Mouse (Mus musculus): ENCODE measurements around the gene Mtrf1l.

The Mtrf1l gene

DNA sequence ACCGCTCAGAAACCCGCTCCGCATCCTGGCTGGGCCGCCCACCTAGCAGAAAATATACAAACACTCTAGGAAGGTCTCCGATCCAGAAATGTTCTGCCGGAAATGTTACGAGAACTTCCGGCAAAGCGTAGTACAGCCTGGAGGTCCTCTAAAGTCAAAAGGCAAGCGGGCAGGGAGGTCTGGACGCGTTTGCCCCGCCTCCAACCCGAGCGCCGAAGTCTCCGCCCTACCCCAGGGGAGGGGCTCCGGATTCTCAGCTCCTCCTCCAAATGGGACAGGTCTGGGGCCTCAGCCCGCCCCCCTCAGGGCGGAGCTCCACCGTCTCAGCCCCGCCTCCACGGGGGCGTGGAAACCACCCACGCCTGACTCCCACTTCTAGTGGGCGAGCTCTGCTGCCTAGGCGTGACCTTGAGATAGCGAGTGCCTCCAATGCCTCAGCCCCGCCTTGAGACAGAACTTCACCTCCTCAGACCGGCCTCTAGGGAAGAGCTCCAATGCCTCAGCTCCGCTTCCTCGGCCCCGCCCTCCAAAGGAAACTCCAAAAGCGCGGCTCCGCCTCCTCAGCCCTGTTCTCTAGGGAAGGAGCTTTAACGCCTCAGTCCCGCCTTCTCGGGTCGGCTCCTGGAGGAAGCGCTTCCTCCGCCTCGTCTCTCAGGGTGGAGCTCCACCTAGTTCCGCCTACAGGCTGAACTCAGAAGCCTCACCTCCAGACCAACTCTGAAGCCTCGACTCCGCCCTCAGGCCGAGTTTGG lies at the start of gene Mtrf1l:
Gene Mtrf1l, minus strand, starts transcription at position 171 of the 752 bp plus-strand sequence.
- in situ Hi-C loops (cut with MseI, MboI) = no loop called here

DNA sequence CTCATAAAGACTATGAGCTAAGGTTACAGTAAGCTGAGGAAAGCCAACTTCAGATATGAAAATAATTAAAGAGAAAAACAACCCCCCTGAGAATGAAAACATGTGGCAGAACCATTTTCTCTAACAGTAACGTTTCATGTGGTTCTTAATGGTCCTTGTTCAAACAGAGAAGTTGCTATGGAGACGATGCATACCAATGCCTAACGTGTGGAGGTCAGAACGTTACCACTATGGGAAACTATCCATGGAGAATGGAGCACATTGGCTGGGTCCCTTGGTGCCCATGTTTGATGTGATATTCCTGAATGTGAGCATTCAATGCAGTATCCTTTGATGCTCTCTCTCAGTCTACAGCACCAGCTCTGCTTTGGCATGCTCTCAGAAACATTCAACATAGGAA lies 47.4 kb upstream of the Mtrf1l start:
- in situ Hi-C loops (cut with MseI, MboI) = no loop called here

DNA sequence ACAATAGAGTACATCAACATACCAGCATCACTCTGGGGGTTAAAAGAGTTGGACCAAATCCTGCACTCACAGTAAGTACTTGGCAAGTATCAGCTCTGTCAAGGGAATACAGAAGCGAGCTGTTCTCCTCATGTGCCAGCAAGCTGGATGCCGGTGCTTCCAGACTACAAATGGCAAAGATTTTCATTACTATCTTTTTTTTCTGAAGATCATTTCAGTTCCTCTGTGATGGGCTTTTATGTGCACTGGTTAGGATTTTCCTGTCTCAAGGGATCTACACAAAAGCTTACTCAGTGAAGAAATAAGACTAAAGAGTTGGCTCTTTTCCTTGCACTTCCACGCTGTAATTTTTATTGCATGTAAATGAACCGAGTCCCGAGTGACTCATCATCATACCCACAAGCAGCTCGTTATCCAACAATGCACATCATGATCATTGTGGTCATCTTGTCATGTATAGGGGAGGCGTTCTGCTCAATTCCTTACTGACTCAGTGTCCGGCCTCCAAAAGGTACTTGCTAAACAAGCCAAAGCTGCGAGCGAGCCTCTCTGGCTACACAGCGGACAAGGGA lies 44.4 kb upstream of the Mtrf1l start:
- in situ Hi-C loops (cut with MseI, MboI) = no loop called here

DNA sequence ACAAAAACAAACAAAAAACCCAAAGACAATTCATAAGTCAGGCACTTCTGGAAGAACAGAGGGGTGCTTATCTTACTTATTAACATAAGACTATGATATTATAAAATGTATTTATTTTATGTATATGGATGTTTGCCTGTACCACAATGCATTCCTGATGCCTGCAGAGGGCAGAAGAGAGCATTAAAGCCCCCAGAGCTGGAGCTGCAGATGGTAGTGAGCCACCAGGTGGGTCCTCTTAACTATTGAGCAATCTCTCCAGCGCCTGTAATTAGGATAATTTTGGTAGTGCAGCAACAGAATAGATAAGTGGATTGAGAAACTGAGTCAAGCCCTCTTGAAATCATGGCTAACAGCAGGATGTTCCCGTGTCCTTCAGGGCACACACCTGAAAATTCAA lies 42.3 kb upstream of the Mtrf1l start:
- in situ Hi-C loops (cut with MseI, MboI) = no loop called here

DNA sequence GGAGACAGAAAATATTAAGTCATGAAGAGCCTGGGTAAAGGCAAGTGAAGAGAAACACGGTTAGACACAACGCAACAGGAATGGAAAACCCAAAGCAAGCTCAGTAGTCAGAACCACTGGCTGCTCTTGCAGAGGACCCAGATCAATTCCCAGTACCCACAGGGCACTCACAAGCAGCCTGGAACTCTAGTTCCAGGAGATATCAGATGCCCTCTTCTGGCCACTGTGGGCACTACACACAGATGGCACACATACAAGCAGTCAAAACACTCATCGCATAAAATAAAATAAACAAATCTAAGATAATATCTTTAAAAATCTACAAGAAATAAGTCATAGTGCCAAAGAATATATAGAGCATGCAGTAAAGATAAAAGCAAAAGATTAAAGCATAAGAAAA lies 39.0 kb upstream of the Mtrf1l start:
- in situ Hi-C loops (cut with MseI, MboI) = no loop called here

DNA sequence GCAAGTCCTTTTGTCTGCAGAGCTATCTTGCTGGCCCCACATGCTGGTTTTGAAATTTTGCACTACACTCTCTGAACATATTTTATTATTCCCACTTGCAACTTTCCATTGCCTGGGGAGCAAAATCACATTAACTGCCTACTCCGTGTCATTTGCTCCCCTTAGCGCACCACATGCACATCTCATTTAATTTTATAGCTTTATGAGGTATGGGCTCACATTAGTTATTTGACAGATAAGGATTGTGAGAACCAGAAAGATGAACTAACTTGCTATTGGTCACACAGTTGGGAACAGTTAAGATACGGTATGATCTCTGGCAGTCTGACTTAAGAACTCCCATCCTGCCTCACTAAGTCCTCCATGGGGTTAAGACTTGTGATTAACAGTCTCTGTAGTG lies 37.1 kb upstream of the Mtrf1l start:
- in situ Hi-C loops (cut with MseI, MboI) = no loop called here

DNA sequence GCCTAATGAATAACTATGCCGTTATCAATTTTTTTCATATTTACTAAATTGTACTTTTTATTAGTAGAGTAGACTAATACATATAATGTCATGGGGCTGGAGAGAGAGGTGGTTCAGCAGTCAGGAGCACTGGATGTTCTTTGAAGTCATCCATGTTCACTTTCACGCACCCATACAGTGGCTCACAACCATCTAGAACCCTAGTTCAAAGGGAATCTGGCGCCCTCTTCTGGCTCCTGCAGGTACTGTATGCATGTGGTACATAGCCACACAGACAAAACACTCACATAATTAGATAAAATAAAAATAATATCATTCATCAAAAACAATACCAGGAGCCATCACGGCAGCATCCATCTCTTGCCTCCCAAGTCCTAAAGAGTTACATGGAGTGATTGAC lies 36.0 kb upstream of the Mtrf1l start:
- in situ Hi-C loops (cut with MseI, MboI) = no loop called here

DNA sequence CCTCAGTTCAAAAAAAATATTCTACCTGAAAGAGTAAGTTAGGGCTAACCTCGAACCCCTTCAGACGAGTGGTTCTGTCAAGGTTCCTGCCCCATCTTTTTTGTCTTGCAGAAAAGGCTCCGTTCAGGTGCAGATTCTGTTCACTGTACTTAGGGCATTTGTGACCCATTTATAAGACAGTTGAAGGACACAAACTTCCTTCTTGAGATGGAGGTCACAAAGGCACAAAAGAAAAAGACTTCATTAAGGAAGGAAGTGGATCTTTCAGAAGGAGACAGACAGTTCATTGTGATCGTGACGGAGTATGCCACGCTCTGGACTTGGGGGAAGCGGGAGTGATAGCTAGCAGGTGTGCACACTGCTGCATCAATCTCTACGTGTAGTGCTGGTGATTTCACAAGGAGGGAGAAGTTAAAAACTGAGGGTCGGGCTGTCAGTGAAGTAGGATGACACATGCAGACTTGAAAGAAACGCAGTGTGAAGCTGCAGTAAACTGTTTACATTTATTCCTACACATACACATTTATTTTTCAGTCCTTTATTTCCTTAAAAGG lies 34.4 kb upstream of the Mtrf1l start:
- in situ Hi-C loops (cut with MseI, MboI) = no loop called here

DNA sequence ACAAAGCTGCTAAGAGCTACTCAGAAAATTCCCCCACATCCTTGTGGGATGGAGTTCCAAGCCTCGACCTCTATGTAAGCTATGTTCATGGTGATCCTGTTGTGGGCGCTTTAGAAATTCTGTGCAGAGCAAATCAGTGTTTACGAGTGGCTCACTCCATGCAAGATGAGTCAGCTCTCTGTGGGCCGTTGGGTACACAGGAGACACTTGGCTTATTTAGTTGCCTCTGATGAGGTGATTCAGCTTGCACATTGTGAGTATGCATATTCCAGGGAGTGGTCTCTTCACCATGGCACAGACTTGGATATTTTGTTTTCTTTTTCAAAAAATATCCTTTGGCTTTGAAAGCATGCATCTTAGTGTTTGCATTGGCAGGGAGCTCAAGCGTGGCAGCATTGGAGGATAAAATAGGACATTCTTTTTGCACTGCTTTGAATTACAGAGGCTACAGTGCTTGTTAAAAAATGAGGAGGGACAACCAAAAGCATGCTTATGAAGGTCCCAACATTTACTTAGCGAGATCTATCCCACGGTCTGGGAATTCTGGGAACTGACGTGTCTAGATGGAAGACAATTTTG lies 29.7 kb upstream of the Mtrf1l start:
- in situ Hi-C loops (cut with MseI, MboI) = no loop called here

DNA sequence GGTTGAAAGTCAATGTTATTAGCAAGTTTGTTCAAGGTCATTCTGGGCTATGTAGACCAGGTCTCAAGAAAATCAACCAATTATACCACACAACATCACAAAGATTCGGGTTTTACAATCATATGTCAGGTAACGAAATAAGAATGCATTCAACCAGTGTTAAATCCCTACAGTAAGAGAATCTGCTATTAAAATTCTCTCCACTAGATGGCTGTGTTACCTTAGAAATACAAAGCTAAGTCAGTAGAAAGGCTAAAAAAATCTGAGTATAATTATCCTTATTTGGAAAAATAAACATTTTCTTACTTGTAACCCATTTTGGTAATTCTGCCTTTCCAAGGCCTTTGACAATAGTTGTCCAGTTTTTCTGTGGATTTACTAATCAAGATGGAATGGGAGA lies 23.2 kb upstream of the Mtrf1l start:
- in situ Hi-C loops (cut with MseI, MboI) = no loop called here

DNA sequence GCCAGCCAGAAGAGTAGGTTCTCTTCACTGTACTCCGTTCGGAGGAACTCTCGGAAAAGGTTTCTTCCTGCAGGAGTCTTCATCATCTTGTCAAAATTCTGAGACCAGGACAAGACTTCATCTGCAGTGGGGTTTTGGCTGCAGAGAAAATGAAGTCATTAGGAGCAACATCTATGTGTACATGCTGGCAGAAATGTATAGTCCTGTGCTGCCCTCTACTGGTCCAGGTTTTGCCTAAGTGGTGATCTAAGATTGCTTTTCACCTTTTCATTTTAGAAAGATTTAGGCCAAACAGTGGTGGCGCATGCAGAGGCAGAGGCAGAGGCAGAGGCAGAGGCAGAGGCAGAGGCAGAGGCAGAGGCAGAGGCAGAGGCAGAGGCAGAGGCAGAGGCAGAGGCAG lies 17.7 kb upstream of the Mtrf1l start:
- in situ Hi-C loops (cut with MseI, MboI) = no loop called here

DNA sequence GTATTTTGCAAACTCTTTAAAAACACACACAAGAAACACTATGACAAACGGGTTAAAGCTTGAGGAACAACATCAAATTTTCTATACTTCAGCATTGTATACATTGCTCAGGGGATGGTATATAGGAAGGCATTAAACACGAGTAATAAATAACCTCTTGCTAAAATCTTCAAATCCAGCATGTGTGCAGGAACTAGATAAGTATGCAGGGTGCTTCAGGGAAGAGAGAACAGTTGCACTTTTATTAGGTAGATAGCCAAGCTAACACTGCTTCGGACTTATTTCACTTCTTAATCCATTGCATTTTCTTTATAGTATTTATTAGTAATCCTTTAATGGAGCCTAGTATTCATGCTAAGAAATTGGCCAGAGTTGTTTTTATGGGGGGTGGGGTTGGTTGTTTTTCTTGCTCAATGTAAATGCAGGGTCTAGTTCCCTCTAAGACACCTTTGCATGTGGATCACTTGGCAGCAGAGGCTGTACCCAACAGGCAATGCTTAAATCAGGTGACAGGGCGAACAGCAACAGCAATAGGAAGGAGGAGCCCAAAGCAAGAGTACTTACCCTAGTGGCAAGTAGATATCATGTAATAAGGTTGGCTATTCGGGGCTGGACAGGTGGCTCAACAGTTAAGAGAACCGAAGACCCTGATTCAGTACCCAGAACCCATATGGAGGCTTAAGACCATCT lies 2.8 kb upstream of the Mtrf1l start:
- in situ Hi-C loops (cut with MseI, MboI) = no loop called here

DNA sequence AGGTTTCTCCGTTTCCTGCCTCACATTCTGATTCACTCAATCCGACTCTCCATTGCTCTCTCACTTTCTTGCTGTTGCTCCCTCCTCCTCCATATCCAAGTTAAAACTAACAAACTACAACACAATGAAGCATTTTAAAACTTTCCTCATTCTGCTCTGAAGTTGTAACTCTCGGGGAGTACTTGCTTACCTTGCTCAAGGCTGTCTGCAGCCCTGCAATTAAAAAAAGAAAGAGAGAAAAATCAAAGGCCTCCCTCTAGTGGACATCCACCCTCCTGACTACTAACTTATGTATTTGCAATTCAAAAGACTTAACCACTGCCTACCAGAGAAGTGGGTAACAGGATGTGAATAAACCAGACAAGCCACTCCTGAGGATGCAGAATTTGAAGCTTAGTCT lies 1.1 kb upstream of the Mtrf1l start:
- in situ Hi-C loops (cut with MseI, MboI) = no loop called here

DNA sequence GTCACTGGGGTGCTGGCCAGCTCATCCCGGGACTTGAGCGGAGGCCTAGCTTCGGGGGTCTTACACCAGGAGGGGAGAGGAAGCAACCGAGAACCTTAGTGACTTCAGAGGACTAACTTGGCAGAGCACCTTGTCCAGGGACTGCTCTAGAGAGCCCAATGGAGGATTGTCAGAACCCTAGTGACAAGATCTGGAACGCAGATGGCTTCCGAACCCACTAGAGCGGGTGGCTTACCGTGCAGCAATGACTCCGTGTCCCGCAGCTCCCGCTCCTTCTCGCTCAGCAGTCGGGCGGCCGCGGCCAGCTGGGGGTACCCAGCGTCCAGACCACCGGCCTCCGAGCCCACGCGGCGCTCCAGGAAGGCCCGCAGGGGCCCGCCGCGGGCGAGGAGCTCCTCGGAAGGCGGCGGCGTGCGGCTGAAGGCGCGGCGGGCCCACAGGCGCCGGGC lies 395 bp downstream of the Mtrf1l start:
- in situ Hi-C loops (cut with MseI, MboI) = no loop called here

DNA sequence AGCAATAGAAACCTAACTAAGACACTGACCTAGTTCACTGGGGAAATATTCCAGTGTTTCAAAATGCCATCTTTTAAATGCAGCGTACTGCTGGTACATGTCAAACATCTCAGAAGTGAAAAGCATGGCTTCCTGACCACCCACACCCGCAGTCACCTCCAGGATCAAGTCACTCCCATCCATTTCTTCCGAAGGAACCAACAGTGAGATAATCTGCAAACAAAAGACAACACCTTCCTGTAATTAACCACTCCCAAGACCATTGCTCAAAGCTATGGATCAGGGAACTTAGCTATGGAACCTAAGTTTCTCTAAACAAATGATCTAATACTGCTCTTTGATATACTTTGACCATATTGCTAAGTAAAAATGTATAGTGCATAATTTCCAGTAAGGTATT lies 4.9 kb downstream of the Mtrf1l start:
- in situ Hi-C loops (cut with MseI, MboI) = no loop called here

DNA sequence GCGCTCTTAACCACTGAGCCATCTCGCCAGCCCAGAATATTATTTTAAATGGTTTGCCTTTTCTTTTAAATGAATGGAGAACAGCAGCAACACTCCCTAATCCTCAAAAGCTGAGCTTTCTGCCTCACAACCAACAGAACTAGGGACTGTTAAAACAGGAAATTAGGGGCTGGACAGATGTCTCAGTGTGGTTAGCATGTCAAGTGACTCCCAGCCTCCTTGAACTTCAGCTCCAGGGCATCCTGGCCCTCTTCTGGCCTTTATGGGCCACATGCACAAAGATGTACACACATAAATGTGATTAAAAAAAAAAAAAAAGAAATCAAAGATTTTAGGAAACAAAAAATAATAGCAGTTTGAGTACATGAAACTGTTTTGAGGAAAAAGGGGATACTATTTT lies 7.7 kb downstream of the Mtrf1l start:
- in situ Hi-C loops (cut with MseI, MboI) = no loop called here

DNA sequence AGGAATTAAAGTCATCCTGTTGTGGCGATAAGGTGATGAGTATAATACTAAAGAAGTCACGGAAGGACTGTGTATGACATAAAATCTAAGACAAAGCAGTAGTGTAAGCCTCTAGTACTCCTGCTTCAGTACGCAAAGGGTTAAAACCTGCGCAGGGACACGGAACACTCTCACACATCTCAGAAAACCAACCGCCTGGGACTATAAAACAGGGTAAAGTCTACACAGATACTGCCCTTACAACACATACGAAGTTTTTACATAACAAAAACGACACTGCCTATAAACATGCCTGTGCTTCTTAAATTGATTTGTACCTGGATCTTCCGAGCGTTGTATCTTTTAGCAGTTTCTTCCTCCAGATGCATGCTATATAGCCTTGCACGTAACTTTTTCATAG lies 10.0 kb downstream of the Mtrf1l start:
- in situ Hi-C loops (cut with MseI, MboI) = no loop called here

DNA sequence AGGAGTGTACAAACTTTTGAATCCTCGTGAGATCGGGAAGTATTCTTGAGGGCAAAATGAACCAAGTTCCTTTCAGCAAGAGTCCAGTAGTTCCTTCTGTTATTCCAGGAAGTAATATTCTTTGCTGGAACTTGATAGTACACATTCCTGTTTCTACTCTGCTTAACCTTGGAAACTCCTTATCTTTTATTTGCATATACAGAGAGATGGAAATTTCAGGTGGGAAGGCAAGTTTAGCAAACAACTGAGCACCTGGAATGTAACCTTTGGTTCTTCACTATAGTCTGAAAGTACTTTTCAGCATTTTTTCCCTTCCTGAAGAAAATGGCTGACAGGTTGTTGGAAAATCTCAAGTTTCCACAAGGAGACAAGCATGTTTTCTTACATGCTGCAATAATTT lies 16.0 kb downstream of the Mtrf1l start:
- in situ Hi-C loops (cut with MseI, MboI) = no loop called here

DNA sequence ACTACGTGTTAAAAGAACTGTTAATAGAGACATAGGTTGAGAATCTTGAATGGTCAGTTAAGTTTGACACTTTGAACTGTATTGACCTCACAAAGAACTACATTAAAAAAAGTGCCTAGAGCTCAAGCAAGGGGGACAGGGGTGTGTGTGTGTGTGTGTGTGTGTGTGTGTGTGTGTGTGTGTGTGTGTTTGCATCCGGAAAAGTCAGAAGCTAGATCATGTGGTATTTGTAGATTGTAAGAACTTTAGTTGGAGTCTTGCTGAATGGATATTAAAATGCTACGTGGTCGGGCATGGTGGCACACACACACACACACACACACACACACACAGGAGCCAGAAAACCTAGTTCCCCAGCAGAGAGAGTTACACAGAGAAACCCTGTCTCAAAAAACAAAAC lies 16.7 kb downstream of the Mtrf1l start:
- in situ Hi-C loops (cut with MseI, MboI) = no loop called here

DNA sequence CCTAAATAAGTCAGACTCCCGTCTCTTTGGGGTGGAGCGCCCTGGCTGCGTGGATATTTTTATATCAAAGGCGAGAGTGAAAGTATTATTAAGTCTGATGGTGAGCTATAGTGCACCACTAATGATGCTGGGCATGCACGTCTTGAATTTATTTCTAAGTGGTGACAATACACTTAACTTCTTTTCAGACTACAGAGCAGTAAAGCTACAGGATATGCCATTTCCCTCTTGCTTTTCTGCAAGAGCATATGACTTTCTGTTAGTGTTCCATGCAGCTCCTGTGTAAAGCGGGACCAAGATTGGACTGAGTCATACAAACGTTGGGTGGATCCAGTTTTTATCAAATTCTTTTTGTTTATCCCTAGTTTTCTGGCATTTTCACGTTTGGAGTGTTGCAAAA lies 17.3 kb downstream of the Mtrf1l start:
- in situ Hi-C loops (cut with MseI, MboI) = no loop called here

DNA sequence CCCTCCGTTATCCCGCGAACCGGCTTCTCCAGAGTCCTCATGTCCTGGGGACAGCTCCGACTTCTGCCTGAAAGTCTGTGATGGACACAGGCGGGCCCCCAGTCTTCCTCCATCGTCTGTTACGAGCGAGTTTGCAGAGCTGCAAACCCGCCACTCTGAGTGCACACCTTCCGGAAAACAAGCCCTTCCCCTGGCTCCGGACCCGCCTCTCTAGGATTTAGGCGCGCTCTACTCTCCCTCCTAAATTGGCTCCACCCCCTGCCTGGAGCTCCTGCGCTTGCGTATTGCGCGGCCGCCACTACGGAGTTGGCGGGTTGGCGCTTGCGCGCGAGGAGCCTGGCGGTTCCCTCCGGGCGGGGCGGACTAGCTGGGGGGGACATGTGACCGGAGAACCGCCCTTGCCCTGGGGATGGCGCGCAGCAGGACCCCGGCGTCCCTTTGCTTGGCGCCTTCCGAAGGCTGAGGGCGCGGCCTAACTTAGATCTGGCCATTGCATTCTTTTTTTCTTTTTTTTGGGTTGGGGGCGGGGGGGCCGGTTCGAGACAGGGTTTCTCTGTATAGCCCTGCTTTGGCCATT lies 17.9 kb downstream of the Mtrf1l start:
- in situ Hi-C loops (cut with MseI, MboI) = no loop called here

DNA sequence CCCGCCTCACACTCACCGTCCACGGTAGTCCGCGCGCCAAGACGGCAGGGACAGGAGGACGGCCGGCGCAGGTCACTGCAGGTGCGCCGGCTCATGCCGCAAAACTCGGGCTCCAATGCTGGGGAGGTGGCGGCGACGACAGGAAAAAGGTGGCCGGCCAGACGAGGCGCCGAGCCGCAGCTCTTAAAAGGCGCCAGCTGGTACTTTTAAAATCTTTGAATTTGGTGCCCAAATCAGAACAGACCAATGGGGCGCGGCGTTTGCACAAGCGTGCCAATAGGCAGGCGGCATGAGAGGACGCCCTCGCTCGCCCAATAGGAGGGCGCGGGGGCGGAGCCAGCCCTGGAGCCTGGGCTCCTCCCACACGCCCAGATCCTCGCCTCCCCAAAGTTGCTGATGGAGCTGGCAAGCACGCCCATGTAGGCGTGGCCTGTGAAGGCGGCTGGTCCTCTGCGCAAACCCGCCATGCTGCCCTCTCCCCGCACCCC lies 18.4 kb downstream of the Mtrf1l start, which contains the start of gene Fbxo5:
Gene Fbxo5, minus strand, starts transcription at position 358 of the 488 bp plus-strand sequence.
- in situ Hi-C loops (cut with MseI, MboI) = no loop called here
